Mouse (Mus musculus): Measurements from ENCODE around the gene Lrrc28.

The Lrrc28 gene

DNA sequence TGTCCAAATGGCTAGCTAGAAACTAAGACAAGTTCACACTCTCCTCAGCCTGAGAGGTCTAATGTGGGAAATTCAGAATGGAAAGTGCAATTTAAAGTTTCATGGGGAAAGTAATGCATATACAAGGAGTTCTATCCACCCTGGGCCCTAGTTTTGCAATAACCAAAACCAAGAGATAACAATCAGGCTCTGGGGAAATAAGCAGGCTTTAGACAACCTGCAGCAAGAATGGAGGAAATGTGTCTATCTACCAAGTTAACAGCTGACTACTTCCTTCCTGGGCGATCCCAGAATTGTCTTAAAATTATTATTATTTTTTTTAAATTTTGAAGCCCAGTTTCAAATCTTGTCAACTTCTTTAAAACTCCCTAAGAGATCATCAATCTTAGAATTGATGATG lies 48.7 kb downstream of the Lrrc28 start:
- no peak for DNase-seq (ENCODE audit: low spot score in 2 of 2)

DNA sequence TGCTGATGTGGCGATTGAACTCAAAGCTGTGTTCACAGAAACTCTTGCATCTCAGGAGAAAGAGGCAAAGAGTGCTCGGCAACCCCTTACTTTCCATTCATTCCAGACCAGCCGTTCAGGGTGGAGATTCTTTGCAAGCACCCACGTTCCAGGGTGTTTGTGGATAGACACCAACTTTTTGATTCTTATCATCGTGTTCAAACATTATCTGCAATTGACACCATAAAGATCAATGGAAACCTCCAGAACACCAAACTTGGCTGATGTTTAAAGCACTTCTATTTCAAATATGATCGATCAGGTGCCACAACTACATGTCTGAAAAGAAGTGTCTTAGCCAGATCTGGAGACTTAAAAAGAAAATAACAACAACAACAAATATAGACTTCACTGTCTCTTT lies 51.2 kb downstream of the Lrrc28 start:
- DNase-seq (ENCODE audit: low spot score in 2 of 2): no peak

DNA sequence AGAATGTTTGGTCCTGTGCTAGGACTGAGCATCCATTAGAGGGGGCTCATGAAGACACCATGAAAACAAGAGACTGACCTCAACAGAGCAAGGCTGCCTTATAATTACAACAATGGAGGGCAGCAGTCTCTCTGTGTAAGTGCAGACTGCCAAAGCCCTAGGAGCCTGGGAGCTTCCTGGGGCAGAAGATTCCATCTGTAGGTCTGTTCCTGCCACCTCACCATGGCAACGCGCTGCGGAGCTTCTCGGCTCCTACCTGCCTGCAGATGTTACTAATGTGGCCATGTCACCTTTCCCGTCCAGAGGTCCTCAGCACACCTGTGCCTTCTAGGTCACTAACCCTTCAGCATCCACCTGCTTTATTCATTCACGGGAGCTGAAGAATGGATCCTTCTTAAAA lies 52.4 kb downstream of the Lrrc28 start:
- no peak for DNase-seq (ENCODE audit: low spot score in 2 of 2)

DNA sequence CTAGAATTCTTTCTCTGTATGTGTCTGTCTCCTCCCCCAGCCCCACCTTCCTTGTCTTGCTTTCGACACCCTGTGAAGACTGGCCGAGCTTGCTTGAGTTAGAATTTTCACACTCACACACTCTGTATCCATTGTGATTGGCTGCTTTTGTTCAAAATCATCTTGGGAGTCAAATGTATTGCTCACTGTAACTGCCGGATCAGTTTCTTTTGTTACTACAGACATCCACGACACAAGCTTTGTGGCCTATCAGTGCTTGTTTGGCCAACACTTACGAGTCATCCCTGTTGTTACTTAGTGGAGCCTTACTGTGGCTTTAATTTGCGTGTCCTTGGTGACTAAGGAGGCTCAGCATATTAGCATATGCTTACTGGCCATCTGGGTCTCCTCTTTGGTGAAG lies 56.3 kb downstream of the Lrrc28 start:
- DNase-seq (ENCODE audit: low spot score in 2 of 2): no peak

DNA sequence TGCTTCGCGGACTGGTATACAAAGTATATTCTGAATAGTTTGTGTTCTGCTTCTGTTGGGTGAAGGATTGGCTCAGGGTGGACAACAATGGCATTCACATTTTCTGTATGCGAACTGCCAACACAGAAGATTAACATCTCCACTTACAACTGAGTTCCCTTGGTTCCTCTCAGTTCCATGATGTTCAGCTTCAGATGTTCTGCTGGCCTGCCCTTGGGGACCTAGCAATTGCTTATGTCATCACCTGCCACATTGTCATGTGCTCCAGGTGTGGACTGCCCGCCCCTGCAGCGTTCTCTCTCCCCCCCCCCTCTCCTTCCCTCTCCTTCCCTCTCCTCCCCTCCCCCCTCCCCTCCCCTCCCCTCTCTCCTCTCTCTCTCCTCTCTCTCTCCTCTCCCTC lies 58.6 kb downstream of the Lrrc28 start:
- DNase-seq (ENCODE audit: low spot score in 2 of 2): no peak

DNA sequence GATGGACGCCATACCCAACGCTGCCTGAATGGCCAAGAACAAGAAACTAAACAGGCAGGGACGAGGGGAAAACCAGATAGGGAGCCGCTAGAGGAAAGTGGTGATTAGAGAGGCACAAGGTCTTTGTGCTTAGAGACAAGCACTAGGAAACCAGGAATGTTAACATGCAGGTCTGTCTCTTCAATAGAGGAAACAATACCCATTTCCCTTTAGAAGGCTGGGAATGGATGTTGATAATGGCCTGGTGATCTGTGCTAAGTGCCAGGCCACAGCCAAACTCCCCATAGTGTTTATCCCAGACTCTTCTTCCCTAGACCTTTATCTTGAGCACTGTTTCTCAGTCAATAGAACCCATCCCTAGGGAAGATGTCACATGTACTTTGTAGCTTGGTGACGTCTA lies 61.2 kb downstream of the Lrrc28 start:
- no peak for DNase-seq (ENCODE audit: low spot score in 2 of 2)

DNA sequence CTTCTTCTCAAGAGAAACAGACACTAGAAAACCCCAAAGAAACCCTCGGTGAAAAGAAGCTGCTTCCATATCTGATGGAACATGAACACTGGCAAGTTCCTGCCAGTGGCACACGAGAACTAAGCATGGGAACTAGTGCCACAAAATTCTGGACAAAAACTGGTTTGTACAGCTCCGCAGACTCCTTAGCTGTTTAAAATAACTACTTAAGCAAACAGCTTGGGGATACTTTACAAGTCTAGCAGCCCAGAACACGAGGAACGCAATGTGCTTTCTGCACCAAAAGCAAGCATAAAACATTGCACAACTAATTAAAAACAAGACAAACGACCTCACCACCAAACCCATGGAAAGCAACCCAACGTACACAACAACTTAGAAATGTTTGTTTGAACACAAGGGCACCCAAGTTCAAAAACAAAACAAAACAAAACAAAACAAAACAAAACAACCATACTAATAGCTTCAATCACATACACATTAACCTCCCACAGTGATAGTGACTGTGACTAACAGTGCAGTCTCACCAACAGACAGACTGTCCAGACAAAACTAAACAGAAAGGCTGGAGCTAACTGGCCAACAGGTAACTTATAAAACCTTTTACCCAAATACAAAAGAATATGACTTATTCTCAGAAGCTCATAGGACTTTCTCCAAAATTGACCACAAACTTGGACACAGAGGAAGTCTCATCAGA lies 66.1 kb downstream of the Lrrc28 start:
- no peak for DNase-seq (ENCODE audit: low spot score in 2 of 2)

DNA sequence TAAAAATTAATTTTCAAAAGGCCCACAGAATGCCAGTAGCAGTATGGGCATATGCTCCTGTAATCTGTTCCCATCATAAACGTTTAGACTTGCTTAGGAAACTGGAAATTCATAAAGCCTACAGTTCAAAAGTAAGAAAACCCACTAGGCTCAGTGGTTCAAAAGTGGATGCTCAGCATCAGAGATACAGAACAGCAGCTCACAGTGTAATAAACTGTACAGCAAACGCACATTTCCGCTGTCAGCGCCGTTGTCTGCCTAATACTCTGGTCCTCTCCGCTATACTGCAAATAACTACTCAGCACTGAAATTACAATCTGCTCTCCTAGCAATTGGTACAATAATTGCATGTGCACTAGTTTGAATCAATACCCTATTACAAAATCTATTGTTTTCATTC lies 67.0 kb downstream of the Lrrc28 start:
- no peak for DNase-seq (ENCODE audit: low spot score in 2 of 2)

DNA sequence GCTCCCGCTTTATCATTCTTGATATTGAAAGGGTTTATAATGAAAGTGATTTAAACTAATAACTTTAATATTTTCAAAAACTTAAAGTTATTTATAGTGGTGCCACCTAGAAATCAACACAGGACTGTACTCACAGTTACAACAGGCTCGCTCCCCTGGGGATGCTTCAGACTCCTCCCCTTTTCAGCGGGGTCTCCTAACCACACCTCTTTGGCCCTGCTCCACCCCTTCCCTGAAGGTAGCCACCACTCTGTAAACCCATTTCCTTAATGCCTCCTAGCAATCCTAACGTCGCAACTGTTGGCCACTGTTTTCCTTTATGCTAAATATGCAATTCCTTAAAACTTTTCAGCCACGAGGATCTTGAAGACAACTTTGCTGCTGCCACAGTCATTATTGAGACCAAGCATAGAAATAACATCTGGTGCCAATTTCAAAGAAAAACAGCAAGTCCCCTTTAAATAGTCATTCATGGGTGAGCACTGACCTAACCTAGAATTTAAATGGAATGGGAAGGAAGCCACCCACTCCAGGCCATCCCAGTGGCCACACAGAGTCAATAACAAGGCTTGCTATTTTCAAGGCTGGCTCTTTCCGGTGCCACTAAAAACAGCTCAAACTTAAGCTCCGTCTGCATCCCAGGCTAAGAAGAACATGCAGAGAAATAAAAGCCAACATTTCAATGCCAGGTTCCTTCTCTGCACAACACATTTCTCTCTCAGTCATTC lies 78.4 kb downstream of the Lrrc28 start:
- DNase-seq (ENCODE audit: low spot score in 2 of 2): no peak

DNA sequence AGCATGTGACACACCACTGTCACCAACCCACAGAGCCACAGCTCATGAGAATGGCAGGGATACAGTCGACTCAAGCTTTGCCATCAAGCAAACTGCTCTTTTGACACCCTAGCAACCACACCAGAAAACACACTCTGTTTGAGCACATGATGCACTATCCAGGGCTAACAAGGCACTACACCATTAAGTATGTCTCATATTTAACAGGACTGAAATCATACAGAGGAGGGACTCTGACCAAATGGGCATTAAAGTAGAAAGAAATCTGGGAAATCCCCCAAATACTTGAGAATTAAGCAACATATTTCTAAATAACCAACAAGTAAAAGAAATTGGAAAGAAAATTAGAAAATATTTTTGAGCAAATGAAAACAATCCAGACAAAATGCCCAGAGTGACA lies 79.9 kb downstream of the Lrrc28 start:
- DNase-seq (ENCODE audit: low spot score in 2 of 2): no peak

DNA sequence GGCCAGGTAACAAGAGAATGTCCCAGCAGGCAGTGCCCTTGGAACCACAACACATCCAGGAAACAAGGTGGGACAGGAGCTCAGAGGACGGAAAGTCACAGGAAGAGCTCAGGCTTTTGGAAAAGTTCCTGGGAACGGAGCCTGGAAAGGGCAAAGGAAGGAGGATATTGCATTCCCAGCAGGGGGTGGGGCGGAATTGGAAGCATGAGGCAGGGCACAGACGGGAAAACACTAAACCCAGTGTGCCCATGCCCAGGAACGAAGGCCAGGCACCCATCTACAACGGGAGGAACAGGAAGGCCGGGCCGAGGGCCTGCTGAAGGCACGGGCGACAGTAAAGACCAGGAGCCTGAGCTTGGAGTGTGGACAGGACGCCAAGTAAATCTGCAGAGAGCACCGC lies 82.9 kb downstream of the Lrrc28 start:
- peak in 1 of 2 experiments; percentile 21 for DNase-seq (ENCODE audit: low spot score in 2 of 2)

DNA sequence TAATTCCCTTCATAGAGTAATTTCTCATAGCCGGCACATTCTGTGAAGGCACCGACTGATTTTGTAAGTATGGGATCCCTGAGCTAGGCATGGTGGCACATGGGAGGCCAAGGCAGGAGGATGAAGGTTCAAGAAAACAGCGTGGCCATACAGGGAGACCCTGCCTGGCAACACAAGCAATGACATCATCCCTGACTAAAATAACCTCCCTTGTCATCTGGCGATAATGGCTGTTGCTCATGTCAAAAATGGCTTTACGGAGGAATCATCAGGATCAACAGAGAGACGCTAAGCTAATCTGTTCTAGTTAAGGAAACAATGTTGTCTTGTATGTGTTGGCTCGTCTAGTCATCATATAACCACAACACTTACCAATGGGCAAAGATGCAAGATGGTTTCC lies 85.6 kb downstream of the Lrrc28 start:
- DNase-seq (ENCODE audit: low spot score in 2 of 2): no peak

DNA sequence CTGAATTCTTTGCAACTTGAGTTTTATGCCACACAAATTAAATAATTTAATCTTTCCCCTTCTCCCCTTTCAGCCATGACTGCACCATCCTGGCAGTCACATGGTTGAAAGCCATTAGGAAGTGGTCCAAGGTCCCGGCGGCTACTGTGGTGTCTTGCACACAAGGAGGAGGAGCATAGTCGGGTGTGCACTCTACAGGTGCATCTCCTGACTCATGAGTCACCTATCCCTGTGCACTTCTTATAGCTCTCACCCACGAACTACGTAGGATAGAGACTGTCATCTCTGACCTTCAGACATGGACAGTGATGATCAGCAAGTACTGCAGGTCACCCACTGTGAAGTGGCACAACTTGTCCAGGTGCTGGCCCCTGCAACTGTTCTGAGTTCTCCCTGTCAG lies 86.8 kb downstream of the Lrrc28 start:
- DNase-seq (ENCODE audit: low spot score in 2 of 2): no peak

DNA sequence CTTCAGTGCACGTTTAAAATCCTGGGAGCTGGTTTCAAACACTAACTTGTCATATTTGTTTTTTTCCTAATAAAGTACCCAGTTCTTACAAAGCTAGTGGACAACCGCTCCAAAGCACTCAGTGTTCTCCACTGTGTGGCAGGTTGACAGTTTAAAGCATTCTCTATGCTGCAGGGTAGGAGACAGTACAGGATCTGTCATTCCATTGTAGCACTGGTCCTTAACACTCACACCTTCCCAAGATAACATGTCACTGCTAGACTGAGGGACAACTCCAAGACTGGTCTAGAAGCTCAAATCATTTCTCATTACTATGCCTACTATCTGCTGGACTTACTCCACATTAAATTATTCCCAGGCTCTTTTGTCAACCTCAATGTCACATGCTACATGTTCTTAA lies 90.2 kb downstream of the Lrrc28 start:
- DNase-seq (ENCODE audit: low spot score in 2 of 2): no peak

DNA sequence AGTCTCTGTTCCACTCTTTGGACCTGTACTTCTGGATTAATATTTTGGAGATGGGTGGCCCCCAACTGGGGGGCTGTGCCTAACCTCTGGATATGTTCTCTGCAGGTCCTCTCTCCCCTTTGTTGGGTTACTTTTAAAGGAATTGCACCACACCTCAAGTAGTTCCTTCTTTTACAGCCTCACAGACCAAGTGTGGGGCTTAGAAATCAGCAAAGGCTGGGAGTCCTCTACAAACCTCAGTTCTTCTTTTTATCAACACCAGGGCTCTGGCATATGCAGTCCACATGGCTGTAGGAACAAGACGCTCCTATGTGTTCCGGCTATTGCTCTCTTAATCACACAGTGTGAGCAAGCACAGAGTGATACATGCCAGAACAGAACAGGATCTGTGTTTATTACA lies 93.8 kb downstream of the Lrrc28 start:
- no peak for DNase-seq (ENCODE audit: low spot score in 2 of 2)

DNA sequence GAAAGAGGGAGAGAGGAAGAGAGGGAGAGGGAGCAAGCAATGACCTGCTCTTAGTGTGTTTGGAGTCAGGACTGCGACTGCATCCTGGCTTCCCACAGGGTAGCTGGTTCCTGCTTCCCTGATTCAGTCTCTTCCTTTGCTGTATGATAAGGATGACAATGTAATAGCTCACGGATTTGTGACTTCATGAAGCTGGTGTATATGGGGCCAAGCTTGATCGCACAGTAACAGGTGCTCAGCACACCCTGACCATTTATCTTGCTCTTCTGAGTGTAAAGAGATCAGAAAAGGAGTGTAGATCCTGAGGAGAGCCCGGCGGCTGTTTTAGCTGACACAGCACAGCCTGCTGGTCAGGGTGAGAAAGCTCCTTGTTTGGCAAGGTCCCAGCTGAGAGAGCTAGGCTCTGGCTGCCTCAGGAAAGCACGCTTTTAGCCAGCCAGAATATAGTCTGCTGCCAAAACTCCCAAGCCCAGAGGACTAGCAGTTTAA lies 96.0 kb downstream of the Lrrc28 start:
- DNase-seq (ENCODE audit: low spot score in 2 of 2): peak in 1 of 2 experiments; percentile 48

DNA sequence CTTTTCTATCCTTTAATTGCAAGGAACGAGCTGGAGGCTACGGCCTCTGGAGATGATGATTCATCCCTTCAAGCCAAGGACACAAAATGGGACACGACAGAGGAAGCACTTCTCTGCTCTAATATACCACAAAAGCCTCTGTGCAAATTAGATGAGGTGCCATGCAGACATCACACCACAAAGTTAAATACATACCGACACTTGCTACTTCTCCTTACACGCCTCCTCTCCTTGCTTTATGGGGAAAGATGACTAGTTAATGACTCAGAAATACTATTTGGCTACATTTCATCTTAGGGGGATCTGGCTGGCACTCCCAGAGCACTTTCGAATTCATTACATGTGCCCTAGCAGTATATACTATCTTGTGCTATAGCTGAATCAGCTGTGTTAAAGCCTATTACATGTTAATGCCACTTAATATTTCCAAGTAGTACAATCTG lies 96.4 kb downstream of the Lrrc28 start:
- DNase-seq (ENCODE audit: low spot score in 2 of 2): no peak

DNA sequence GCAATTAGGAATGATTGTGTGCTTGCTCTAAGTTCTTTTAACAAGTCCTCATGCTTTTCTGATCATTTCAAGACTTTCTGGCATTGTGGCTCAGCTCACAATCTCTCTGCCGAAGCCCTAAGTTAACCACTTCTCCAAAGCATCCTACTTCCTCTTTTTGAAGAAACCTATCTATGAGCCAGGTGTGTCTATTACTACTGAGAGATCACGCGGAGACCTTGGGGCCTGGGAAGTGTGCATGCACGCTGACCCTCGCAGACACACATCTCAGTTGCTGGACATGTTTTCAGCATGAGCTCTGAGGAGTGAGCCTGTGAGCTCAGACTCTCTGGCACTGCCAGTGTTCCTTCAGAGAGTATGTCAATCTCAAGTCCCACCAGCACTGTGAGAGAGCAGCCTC lies 98.8 kb downstream of the Lrrc28 start:
- no peak for DNase-seq (ENCODE audit: low spot score in 2 of 2)

DNA sequence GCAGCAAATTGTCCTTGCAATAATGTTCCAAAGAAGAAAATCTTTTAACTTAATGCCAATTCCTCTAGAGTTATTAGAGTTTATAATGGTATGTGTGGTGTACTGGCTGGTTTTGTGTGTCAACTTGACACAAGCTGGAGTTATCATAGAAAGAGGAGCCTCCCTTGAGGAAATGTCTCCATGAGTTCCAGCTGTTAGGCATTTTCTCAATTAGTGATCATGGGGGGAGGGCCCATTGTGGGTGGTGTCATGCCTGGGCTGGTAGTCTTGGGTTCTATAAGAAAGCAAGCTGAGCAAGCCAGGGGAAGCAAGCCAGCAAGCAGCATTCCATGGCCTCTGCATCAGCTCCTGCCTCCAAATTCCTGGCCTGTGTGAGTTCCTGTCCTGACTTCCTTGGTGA lies 100.5 kb downstream of the Lrrc28 start:
- DNase-seq (ENCODE audit: low spot score in 2 of 2): no peak

DNA sequence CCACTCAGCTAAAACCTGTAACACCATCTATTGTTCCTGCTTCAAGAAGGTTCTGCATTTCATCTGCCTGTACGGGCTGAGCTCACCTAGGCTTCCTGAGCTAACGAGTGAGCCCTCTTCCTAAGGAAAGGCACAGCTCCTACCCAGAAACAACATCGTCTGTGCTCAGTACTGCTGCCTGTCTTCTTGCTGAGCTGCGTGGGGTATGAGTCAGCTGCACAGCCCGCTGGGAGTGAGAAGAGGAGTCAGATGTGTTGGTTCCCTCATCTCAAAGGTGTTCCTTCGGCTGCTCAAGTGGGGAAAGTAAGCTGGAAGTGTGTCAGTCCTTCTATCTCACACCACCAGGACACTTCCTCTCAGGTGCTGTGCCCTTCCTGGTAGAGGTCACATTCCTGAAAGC lies 101.4 kb downstream of the Lrrc28 start:
- DNase-seq (ENCODE audit: low spot score in 2 of 2): no peak

DNA sequence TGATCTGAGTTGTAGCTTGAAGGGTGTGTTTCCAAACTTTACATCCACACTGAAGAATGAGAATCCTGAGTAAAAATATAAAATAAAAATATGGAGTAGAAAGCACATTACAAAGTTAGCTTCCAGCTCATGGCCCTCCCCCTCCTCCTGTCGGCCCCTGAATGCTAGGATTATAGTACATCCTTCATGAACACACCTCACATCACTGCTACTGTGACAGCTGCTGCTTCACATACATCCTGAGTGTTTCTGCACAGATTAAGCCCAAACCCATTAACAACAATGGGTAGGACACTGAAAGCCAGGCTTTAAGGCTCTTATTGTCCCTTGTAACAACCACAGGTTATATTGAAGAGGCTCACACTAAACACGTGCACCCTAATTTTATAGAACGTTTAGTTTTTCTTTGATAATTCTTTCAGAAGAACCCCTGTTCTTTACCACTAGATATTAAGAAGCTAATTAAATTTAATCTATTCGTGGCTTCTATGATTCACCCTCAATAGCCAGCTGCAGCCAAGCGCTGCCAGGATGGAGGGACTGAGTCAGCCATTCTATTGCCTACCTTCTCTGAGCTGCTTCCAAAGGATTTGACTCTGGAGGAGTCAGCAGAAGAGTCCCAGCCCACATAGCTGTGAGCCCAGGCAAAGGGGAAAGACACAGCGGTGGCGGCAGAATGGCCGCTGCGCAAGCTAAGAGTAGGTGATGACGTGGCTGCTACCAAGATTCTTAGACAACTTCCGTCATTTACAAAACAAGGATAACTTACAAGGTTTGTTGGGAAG lies 108.3 kb downstream of the Lrrc28 start:
- DNase-seq (ENCODE audit: low spot score in 2 of 2): no peak

DNA sequence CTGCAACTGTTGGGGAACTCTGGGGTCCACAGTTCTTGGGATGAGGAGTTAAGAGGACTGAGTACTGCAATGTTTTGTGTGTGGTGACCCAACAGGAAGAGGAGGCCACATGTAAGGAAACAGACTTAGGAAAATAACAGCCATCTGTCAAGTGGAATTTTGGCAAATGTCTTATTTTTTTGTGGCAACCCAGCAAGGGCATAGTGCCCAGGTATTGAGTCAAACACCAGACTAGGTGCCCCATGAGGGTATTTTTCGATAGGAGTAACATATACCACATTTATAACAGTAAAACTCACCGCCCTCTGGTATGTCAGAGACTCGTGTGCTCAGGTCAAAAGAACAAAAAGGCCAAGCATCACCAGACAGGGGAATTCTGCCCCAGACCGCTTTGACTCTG lies 109.1 kb downstream of the Lrrc28 start:
- no peak for DNase-seq (ENCODE audit: low spot score in 2 of 2)

DNA sequence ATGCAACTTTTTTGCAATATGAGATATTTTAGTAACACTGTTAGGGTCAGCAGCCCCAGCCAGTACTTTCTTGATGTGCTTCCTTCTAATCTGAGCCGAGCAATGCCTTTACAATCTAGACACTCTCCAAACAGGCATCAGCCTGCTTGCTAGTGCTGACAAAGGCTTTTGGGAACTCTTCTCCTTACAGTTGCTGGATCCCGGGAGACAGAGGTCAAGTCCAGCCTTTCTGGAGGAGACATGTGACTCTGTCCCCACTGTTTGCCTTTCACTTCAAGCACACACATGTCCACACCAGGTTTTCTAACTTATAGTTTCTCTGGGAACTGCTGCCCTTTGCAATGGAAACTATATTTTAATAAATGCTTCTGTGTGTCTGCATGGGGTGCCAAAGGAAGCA lies 114.1 kb downstream of the Lrrc28 start:
- DNase-seq (ENCODE audit: low spot score in 2 of 2): no peak

Measured in spleen, postnatal 10 days (tissue).